Mouse (Mus musculus) embryonic facial prominence, embryonic 12.5 days (tissue): Measurements from ENCODE around the gene Slc9a3r2. TPM values are rescaled to one million over a fixed set of nuclear protein-coding genes. Genes with fewer than 3 reads are reported as not detected.
A peak's percentile ranks its signal among the peaks of the same experiment; 100 is the strongest.

Source experiments
- ATAC-seq: fragments of 200-750 bp; cut with Nextera tagmentation; 2 replicates; pipeline ENCODE4 v1.8.0; 2017; ENCODE audit not compliant: insufficient number of reproducible peaks, insufficient read depth, low FRiP score, low TSS enrichment
- H3K27ac ChIP-seq: fragments of 300-500 bp; sonication (generic); 2 replicates; pipeline ENCODE4 v1.5.1; 2016; ENCODE audit warnings: mild to moderate bottlenecking
- H3K27me3 ChIP-seq: fragments of 300-500 bp; sonication (generic); 2 replicates; pipeline ENCODE4 v1.6.1; 2016; ENCODE audit warnings: mild to moderate bottlenecking, moderate library complexity
- H3K36me3 ChIP-seq: fragments of 300-500 bp; sonication (generic); 2 replicates; pipeline ENCODE4 v1.6.1; 2016; ENCODE audit warnings: mild to moderate bottlenecking
- H3K4me1 ChIP-seq: fragments of 300-500 bp; sonication (generic); 2 replicates; pipeline ENCODE4 v1.6.1; 2016
- H3K4me2 ChIP-seq: fragments of 300-500 bp; sonication (generic); replicated peaks from 2 replicates; pipeline ENCODE4 v1.6.1; 2016; ENCODE audit warnings: mild to moderate bottlenecking, moderate library complexity
- H3K4me3 ChIP-seq: fragments of 300-500 bp; sonication (generic); 2 replicates; pipeline ENCODE4 v1.5.1; 2016; ENCODE audit warnings: mild to moderate bottlenecking
- H3K9ac ChIP-seq: fragments of 300-500 bp; sonication (generic); 2 replicates; pipeline ENCODE4 v1.6.1; 2016; ENCODE audit warnings: mild to moderate bottlenecking, moderate library complexity
- H3K9me3 ChIP-seq: fragments of 300-500 bp; sonication (generic); 2 replicates; pipeline ENCODE4 v1.6.1; 2016; ENCODE audit warnings: mild to moderate bottlenecking, moderate library complexity
- WGBS: fragments of 180-500 bp; shearing (Covaris S2); methylation state at CpG from one replicate; pipeline ENCODE4 v1.1.7; 2016; 5-methylcytosine and 5-hydroxymethylcytosine counted together
- polyA plus RNA-seq: library from polyadenylated mRNA; unstranded; fragments of >200 nt; fragmentation: Nextera tagmentation; extraction: Ambion mirVana; gene quantifications from 2 replicates; pipeline ENCODE4 v1.2.1, GENCODE M21; 2016

Gene Slc9a3r2
- polyA plus RNA-seq, 1 experiment from 2014 or later, result 59.6 TPM

- Histone ChIP-seq H3K27me3 (peaks cover 45% of the 10 kb centered on the region), H3K9ac (peak within 1 kb of the TSS; percentile 57), H3K4me2 (peak within 1 kb of the TSS; percentile 85), H3K36me3 (no peaks in the 10 kb centered on the region), H3K27ac (no peak within 1 kb of the TSS), H3K9me3 (no peaks in the 10 kb centered on the region), H3K4me3 (peak within 1 kb of the TSS; percentile 43), H3K4me1 (peaks cover 13% of the 10 kb centered on the region; the same call in 1 of the 2 replicates)
- ATAC-seq, result no peak; the same call in 1 of the 2 replicates
- 1% methylated on average over 47 of the region's 47 CpGs for WGBS
Observed at GRCm38 (mm10) chr17:24658017-24658758, 8.1 kb upstream of the Slc9a3r2 start, which contains the start of gene Npw. Gene Npw (minus strand): TSS chr17:24658457.

- no peak overlapping the region for H3K9ac ChIP-seq
- WGBS, result 75% methylated on average over 4 of the region's 4 CpGs
- H3K4me3 ChIP-seq, result no peak overlapping the region
- H3K4me2 ChIP-seq, result no peak overlapping the region
- no peak overlapping the region for H3K27ac ChIP-seq
- no peaks in the 10 kb centered on the region for H3K9me3 ChIP-seq
- H3K27me3 ChIP-seq, result peaks cover 35% of the 10 kb centered on the region
- peaks cover 16% of the 10 kb centered on the region for H3K4me1 ChIP-seq
- no peak for ATAC-seq
- no peaks in the 10 kb centered on the region for H3K36me3 ChIP-seq
Observed at GRCm38 (mm10) chr17:24654969-24655368, 4.8 kb upstream of the Slc9a3r2 start.

GRCm38 (mm10) chr17:24653967-24654710, 4.0 kb upstream of the Slc9a3r2 start:
- Histone ChIP-seq H3K4me2 (peak overlapping the region; percentile 44), H3K4me1 (peaks cover 20% of the 10 kb centered on the region), H3K4me3 (peak overlapping the region; percentile 16), H3K27ac (no peak overlapping the region), H3K36me3 (no peaks in the 10 kb centered on the region), H3K9me3 (no peaks in the 10 kb centered on the region), H3K27me3 (peaks cover 29% of the 10 kb centered on the region), H3K9ac (no peak overlapping the region)
- WGBS, result 5% methylated on average over 19 of the region's 19 CpGs
- no peak; the same call in 1 of the 2 replicates for ATAC-seq

- 79% methylated on average over 3 of the region's 3 CpGs for WGBS
- peaks cover 6% of the 10 kb centered on the region for H3K27me3 ChIP-seq
- H3K9me3 ChIP-seq, result no peaks in the 10 kb centered on the region
- no peak for ATAC-seq
- no peaks in the 10 kb centered on the region for H3K36me3 ChIP-seq
- 0 out of 2 replicates have a peak overlapping the region, but pooled peaks have one; percentile 12 for H3K9ac ChIP-seq
- H3K4me2 ChIP-seq, result no peak overlapping the region
- no peak overlapping the region for H3K4me3 ChIP-seq
- H3K4me1 ChIP-seq, result peaks cover 20% of the 10 kb centered on the region
- H3K27ac ChIP-seq, result no peak overlapping the region
Observed at GRCm38 (mm10) chr17:24651835-24652234, 1.7 kb upstream of the Slc9a3r2 start.

GRCm38 (mm10) chr17:24650766-24651165, 639 bp upstream of the Slc9a3r2 start:
- Histone ChIP-seq H3K36me3 (no peaks in the 10 kb centered on the region), H3K9ac (no peak overlapping the region), H3K4me2 (peak overlapping the region; percentile 97; the same call in 1 of the 2 replicates), H3K27ac (no peak overlapping the region), H3K4me3 (peak overlapping the region; percentile 72; the same call in 1 of the 2 replicates), H3K4me1 (peaks cover 20% of the 10 kb centered on the region), H3K27me3 (no peaks in the 10 kb centered on the region), H3K9me3 (no peaks in the 10 kb centered on the region)
- no peak for ATAC-seq
- 76% methylated on average over 4 of the region's 4 CpGs for WGBS

DNA sequence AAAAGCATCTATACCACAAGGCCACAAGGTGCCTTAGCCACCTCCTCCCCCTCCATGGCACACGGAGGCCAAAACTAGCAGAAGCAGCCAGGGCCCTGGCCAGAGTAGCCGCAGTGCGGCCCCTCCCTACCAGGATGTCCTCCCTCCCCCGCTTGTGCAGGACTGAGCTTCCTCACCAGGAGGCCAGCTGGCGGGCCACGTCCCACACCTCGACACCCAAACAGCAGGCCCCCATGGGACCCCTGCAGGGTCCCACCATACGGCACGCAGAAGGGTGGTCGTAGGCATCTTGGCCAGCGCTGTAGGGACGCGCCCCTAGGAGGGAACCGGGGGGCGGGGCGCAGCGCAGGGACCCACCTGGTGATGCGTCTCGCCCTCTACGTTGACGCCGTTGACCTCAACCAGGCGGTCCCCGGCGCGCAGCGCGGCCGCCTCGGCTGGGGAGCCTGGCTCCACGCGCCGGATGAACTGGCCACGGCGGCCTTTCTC, 502 bp downstream of the Slc9a3r2 start:
- peak overlapping the region; percentile 91 for H3K9ac ChIP-seq
- H3K9me3 ChIP-seq, result no peaks in the 10 kb centered on the region
- ATAC-seq, result peak; percentile 23; the same call in 1 of the 2 replicates
- no peaks in the 10 kb centered on the region for H3K27me3 ChIP-seq
- peak overlapping the region; percentile 97 for H3K4me2 ChIP-seq
- peaks cover 27% of the 10 kb centered on the region for H3K4me1 ChIP-seq
- H3K36me3 ChIP-seq, result no peaks in the 10 kb centered on the region
- WGBS, result under 1% methylated on average over 35 of the region's 35 CpGs
- H3K27ac ChIP-seq, result peak overlapping the region; percentile 66
- H3K4me3 ChIP-seq, result peak overlapping the region; percentile 72

GRCm38 (mm10) chr17:24648731-24649377, 1.3 kb downstream of the Slc9a3r2 start:
- peaks cover 35% of the 10 kb centered on the region for H3K4me1 ChIP-seq
- peak overlapping the region; percentile 91; the same call in 1 of the 2 replicates for H3K9ac ChIP-seq
- H3K27ac ChIP-seq, result no peak overlapping the region

GRCm38 (mm10) chr17:24647493-24647892, 2.6 kb downstream of the Slc9a3r2 start:
- Histone ChIP-seq H3K4me1 (peaks cover 39% of the 10 kb centered on the region), H3K9me3 (no peaks in the 10 kb centered on the region), H3K4me3 (no peak overlapping the region), H3K4me2 (no peak overlapping the region), H3K27me3 (no peaks in the 10 kb centered on the region), H3K27ac (no peak overlapping the region), H3K9ac (0 out of 2 replicates have a peak overlapping the region, but pooled peaks have one; percentile 7), H3K36me3 (no peaks in the 10 kb centered on the region)
- 81% methylated on average over 11 of the region's 11 CpGs for WGBS
- no peak for ATAC-seq

More at GRCm38 (mm10) chr17:24648731-24649377, 1.3 kb downstream of the Slc9a3r2 start:
- Histone ChIP-seq H3K9me3 (no peaks in the 10 kb centered on the region), H3K36me3 (no peaks in the 10 kb centered on the region), H3K27me3 (no peaks in the 10 kb centered on the region), H3K4me3 (peak overlapping the region; percentile 72), H3K4me2 (peak overlapping the region; percentile 97)
- 70% methylated on average over 10 of the region's 10 CpGs for WGBS
- no peak for ATAC-seq

- no peak overlapping the region for H3K9ac ChIP-seq
- no peak overlapping the region for H3K4me2 ChIP-seq
- H3K9me3 ChIP-seq, result no peaks in the 10 kb centered on the region
- H3K36me3 ChIP-seq, result peaks cover 7% of the 10 kb centered on the region; the same call in 1 of the 2 replicates
- ATAC-seq, result no peak
- peaks cover 39% of the 10 kb centered on the region for H3K4me1 ChIP-seq
- no peak overlapping the region for H3K4me3 ChIP-seq
- WGBS, result 80% methylated on average over 4 of the region's 4 CpGs
- no peaks in the 10 kb centered on the region for H3K27me3 ChIP-seq
- H3K27ac ChIP-seq, result no peak overlapping the region
Observed at GRCm38 (mm10) chr17:24646381-24646780, 3.7 kb downstream of the Slc9a3r2 start.

GRCm38 (mm10) chr17:24645916-24646315, 4.2 kb downstream of the Slc9a3r2 start:
- no peak for ATAC-seq
- H3K36me3 ChIP-seq, result peaks cover 9% of the 10 kb centered on the region; the same call in 1 of the 2 replicates
- H3K4me2 ChIP-seq, result no peak overlapping the region
- H3K4me3 ChIP-seq, result no peak overlapping the region
- peaks cover 39% of the 10 kb centered on the region for H3K4me1 ChIP-seq
- H3K9me3 ChIP-seq, result no peaks in the 10 kb centered on the region
- 75% methylated on average over 3 of the region's 3 CpGs for WGBS
- no peaks in the 10 kb centered on the region for H3K27me3 ChIP-seq
- no peak overlapping the region for H3K27ac ChIP-seq
- H3K9ac ChIP-seq, result no peak overlapping the region
